Comparison of ENCODE assay signal across 26 mouse cellular contexts in genomic region chr4:117385247-117385646, GRCm38 (mm10).
DNase-seq lines count a peak whose midpoint lies in the region; ATAC-seq and TF ChIP-seq lines count a peak whose summit lies in the region.
"Had no signal": no experiment of that assay in that cellular context is flagged by ENCODE, and none has a peak within 500 bp of the region (broad histone marks: within the 10 kb centered on the region; RNA-seq: fewer than 3 reads in every experiment).

No protein-coding gene starts in this region.

- TF ChIP-seq RAD21 in MEL (IDR thresholded peaks at IDR 0.05; ENCODE audit: low read depth, low read length): no peak

- ATAC-seq in megakaryocyte, adult 5-6 weeks (ENCODE audit: poor library complexity, severe bottlenecking): peak; percentile 59
- ATAC-seq: forebrain, embryonic 15.5 days; hindbrain, embryonic 16.5 days had no signal

- no peak overlapping the region for H3K9ac ChIP-seq in MEL (ENCODE audit: control insufficient read depth, low read depth, low read length, poor library complexity, severe bottlenecking)
- H3K9ac ChIP-seq: embryonic facial prominence, embryonic 13.5 days; forebrain, embryonic 12.5 days; forebrain, embryonic 15.5 days; hindbrain, embryonic 13.5 days had no signal

- no peak overlapping the region for H3K4me3 ChIP-seq in MEL (ENCODE audit: control insufficient read depth in 1 of 2, insufficient read depth in 1 of 2, low read depth in 2 of 2, low read length in 2 of 2)
- H3K4me3 ChIP-seq: embryonic facial prominence, embryonic 10.5 days; embryonic facial prominence, embryonic 13.5 days; erythroblast, embryonic 14.5 days; forebrain, embryonic 12.5 days; forebrain, embryonic 15.5 days; hindbrain, embryonic 10.5 days; hindbrain, embryonic 13.5 days had no signal

- intact Hi-C loops in left cerebral cortex, postnatal 36 days (cut with DNase I): no loop called here
- intact Hi-C loops in gastrocnemius, postnatal 14 days (cut with DNase I; ENCODE audit: low total_unique reads): no loop called here

- peaks cover 0 to 2% of the 10 kb centered on the region in 2 experiments; a peak in 1 of 4 replicates for H3K36me3 ChIP-seq in MEL (ENCODE audit: control insufficient read depth in 1 of 2, insufficient read depth in 2 of 2, low read length in 2 of 2)
- H3K36me3 ChIP-seq: embryonic facial prominence, embryonic 10.5 days; embryonic facial prominence, embryonic 13.5 days; forebrain, embryonic 12.5 days; forebrain, embryonic 15.5 days; G1E; hindbrain, embryonic 10.5 days; hindbrain, embryonic 13.5 days had no signal

- no peaks in the 10 kb centered on the region for H3K79me2 ChIP-seq in MEL (ENCODE audit: control insufficient read depth, insufficient read depth, low read length, poor library complexity)

- peak; percentile 50 to 72; a peak in 3 of 4 replicates for TF ChIP-seq EP300 in MEL (IDR thresholded peaks at IDR 0.05; ENCODE audit: low read depth in 1 of 2, low read length in 2 of 2)

- H3K9me3 ChIP-seq in MEL (replicated peaks; ENCODE audit: insufficient read depth, low read length): no peaks in the 10 kb centered on the region
- H3K9me3 ChIP-seq: embryonic facial prominence, embryonic 10.5 days; embryonic facial prominence, embryonic 13.5 days; forebrain, embryonic 12.5 days; forebrain, embryonic 15.5 days; G1E; hindbrain, embryonic 10.5 days; hindbrain, embryonic 13.5 days had no signal

- no peak for TF ChIP-seq POLR2A in MEL (IDR thresholded peaks at IDR 0.05; ENCODE audit: control insufficient read depth in 1 of 2, insufficient read depth in 1 of 2, low read depth in 1 of 2, low read length in 2 of 2, poor library complexity in 1 of 2)

- H3K27ac ChIP-seq in MEL (ENCODE audit: control insufficient read depth, low read depth, low read length): no peak overlapping the region
- H3K27ac ChIP-seq: embryonic facial prominence, embryonic 10.5 days; embryonic facial prominence, embryonic 13.5 days; forebrain, embryonic 12.5 days; forebrain, embryonic 15.5 days; hindbrain, embryonic 10.5 days; hindbrain, embryonic 13.5 days had no signal

- TF ChIP-seq CTCF in MEL (IDR thresholded peaks at IDR 0.05 in 2 of 3, conservative IDR thresholded peaks at IDR 0.05 in 1 of 3; ENCODE audit: control insufficient read depth in 1 of 3, insufficient read depth in 1 of 3, low read depth in 2 of 3, low read length in 3 of 3, poor library complexity in 1 of 3, severe bottlenecking in 1 of 3): no peak

- no peaks in the 10 kb centered on the region for H3K27me3 ChIP-seq in MEL (ENCODE audit: control insufficient read depth in 1 of 2, insufficient read depth in 2 of 2, low read length in 2 of 2)
- H3K27me3 ChIP-seq: CH12.LX; forebrain, embryonic 15.5 days had no signal

- peaks cover 0 to 7% of the 10 kb centered on the region in 2 experiments; a peak in 3 of 4 replicates for H3K4me1 ChIP-seq in MEL (ENCODE audit: control insufficient read depth in 1 of 2, insufficient read depth in 2 of 2, low read length in 2 of 2)
- H3K4me1 ChIP-seq: embryonic facial prominence, embryonic 13.5 days had no signal

- DNase-seq in 416B (ENCODE audit: low read depth) (peak; percentile 17), MEL (ENCODE audit: low read depth, low spot score) (peak; percentile 50)
- no peak for DNase-seq in left cerebral cortex, postnatal 36 days (ENCODE audit: low spot score in 2 of 2)
- no peak for DNase-seq in gastrocnemius, postnatal 14 days
- DNase-seq in right cerebral cortex, adult 2 months (ENCODE audit: low spot score in 2 of 2): no peak
- DNase-seq: adrenal gland, adult 2 months; adrenal gland, postnatal 14 days; cerebellum, adult 11 months; cerebellum, adult 2 months; cerebellum, adult 9-11 months; cerebellum, postnatal 25 days; embryo, embryonic 11 days; gastrocnemius, postnatal 36 days; heart, adult 11 months; heart, postnatal 36 days had no signal

TF ChIP-seq in MEL, 35 proteins besides CTCF, POLR2A, EP300 and RAD21:
- TF ChIP-seq USF2 (IDR thresholded peaks at IDR 0.05; ENCODE audit: borderline replicate concordance in 1 of 2, insufficient read depth in 1 of 2, low read depth in 1 of 2, low read length in 2 of 2): no peak
- TF ChIP-seq TCF12 (IDR thresholded peaks at IDR 0.05; ENCODE audit: low read depth, low read length): peak; percentile 78
- TF ChIP-seq GATA1 (IDR thresholded peaks at IDR 0.05; ENCODE audit: low read depth, low read length): peak; percentile 81
- no peak for TF ChIP-seq ELF1 (IDR thresholded peaks at IDR 0.05; ENCODE audit: low read depth, low read length)
- TF ChIP-seq RCOR1 (IDR thresholded peaks at IDR 0.05; ENCODE audit: low read depth, low read length): peak; percentile 76
- TF ChIP-seq NELFE (IDR thresholded peaks at IDR 0.05; ENCODE audit: low read depth, low read length): no peak
- TF ChIP-seq MAZ (IDR thresholded peaks at IDR 0.05; ENCODE audit: low read depth, low read length): no peak
- TF ChIP-seq ETS1 (IDR thresholded peaks at IDR 0.05; ENCODE audit: low read depth, low read length): peak; percentile 59; the same call in 1 of the 2 replicates
- 0 out of 2 replicates have a peak, but pooled peaks have one; percentile 5 for TF ChIP-seq TAL1 (IDR thresholded peaks at IDR 0.05; ENCODE audit: low read length)
TF ChIP-seq in MEL: peak in this region for 5.

Comparison
In these comparisons a context has a peak if more than half of its experiments do, and no peak if none do; other contexts are left out.
1. DNase-seq: peak in 416B (single experiment) and MEL (single experiment); none in left cerebral cortex, postnatal 36 days (0 of 2), gastrocnemius, postnatal 14 days (single experiment) and right cerebral cortex, adult 2 months (0 of 2).